ENCODE assay signal across 8 mouse cellular contexts in the genomic region with DNA sequence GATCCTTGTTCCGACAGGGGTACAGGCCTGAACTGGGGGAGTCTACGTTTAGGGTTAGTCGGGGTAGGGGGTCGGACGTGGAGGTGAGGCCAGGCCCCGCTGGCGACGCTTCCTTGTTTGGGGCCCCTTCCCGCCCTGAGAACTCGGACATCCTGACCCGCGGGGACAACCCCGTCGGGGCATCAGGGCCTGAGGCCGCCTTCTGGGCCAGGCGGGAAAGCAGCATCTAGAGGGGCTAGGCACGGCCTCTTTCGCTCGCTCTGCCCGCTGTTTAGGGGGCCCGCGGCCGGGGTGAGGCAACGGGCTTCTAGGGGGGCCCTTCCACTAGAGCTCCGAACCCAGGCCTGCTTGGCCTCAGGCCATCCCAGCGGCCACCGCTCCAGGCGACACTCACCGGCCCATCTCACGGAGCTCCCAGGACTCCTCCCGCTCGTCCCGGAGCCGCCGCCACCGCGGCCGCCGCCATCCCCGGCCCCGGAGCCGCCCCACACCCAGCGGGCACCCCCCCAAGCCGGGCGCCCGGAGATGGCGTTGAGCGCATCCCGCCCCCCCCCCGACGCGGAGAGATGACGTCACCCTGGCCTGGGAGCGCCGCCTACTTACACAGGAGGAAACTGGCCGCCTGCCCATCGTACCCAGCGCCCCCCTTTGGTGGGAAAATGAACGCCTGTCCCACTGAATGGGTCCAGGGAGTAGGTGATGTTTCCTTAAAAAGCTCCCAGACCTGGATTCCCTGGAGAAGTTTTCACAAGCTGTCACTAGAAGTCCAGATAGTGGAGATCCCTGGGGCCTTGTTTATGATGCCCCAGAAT. TPM values are rescaled to one million over a fixed set of nuclear protein-coding genes. Genes with fewer than 3 reads are reported as not detected.
A peak's percentile ranks its signal among the peaks of the same experiment; 100 is the strongest.
DNase-seq lines count a peak whose midpoint lies in the region; ATAC-seq and TF ChIP-seq lines count a peak whose summit lies in the region.

A gene (minus strand): TSS at position 503 of the 812 bp plus-strand sequence.

- no peak for TF ChIP-seq CTCF in Patski (IDR thresholded peaks at IDR 0.05)

- peaks cover 12% of the 10 kb centered on the region for H3K4me1 ChIP-seq in hindbrain, embryonic 14.5 days (replicated peaks; ENCODE audit: control insufficient read depth, insufficient read depth, low read length)

- no peak for DNase-seq in Patski (ENCODE audit: low read depth, low spot score)
- DNase-seq in cerebellum, postnatal 14 days: peak; percentile 92 to 98
- peak; percentile 80 to 82 for DNase-seq in frontal cortex, postnatal 25 days (ENCODE audit: low spot score in 2 of 2)
- DNase-seq in hindbrain, embryonic 14.5 days (ENCODE audit: low spot score): peak; percentile 84
- peak; percentile 73 to 76 for DNase-seq in layer of hippocampus, postnatal 36 days
- peak; percentile 90 for DNase-seq in lung, postnatal 36 days
- peak; percentile 93 for DNase-seq in retina, postnatal 1 day
- peak; percentile 68 to 75 for DNase-seq in urinary bladder, adult 18-20 months (ENCODE audit: low spot score in 2 of 2)

- peaks cover 22% of the 10 kb centered on the region for H3K36me3 ChIP-seq in hindbrain, embryonic 14.5 days (replicated peaks; ENCODE audit: control insufficient read depth, insufficient read depth)

- H3K9me3 ChIP-seq in hindbrain, embryonic 14.5 days (ENCODE audit: control insufficient read depth, low read length): no peaks in the 10 kb centered on the region

- POLR2A ChIA-PET in Patski (lab: Charles Lee): interaction anchor here (0.6 to 1.3 kb wide), 7 partner anchors 9 to 73 kb away, joined by 3 to 9 read pairs (median 6); a partner anchor contains a TSS

- H3K9ac ChIP-seq in hindbrain, embryonic 14.5 days: peak within 1 kb of the TSS; percentile 85

- peak within 1 kb of the TSS; percentile 67 for H3K4me2 ChIP-seq in hindbrain, embryonic 14.5 days (replicated peaks)

- in situ Hi-C loops in Patski (cut with MboI; ENCODE audit: low pct_unique_long_range_greater_than_20kb): no loop called here

- no peaks in the 10 kb centered on the region for H3K27me3 ChIP-seq in Patski
- no peaks in the 10 kb centered on the region for H3K27me3 ChIP-seq in hindbrain, embryonic 14.5 days (ENCODE audit: control insufficient read depth, insufficient read depth, low read length)

- peak; percentile 58 for ATAC-seq in Patski
- ATAC-seq in hindbrain, embryonic 14.5 days (ENCODE audit: low FRiP score): peak; percentile 84

- H3K4me3 ChIP-seq in hindbrain, embryonic 14.5 days (replicated peaks; ENCODE audit: low read length): peak within 1 kb of the TSS; percentile 99

- CTCF ChIA-PET in Patski (lab: Charles Lee): interaction anchor here (0.8 to 4.9 kb wide), 7 partner anchors 9 to 70 kb away, joined by 3 to 25 read pairs (median 6); no protein-coding TSS in a partner anchor

- WGBS in hindbrain, embryonic 14.5 days: under 1% methylated on average over 54 of the region's 59 CpGs

- peak within 1 kb of the TSS; percentile 72 for H3K27ac ChIP-seq in hindbrain, embryonic 14.5 days

RNA-seq across cellular contexts. Expression of the gene that starts here (rescaled TPM):
- polyA plus RNA-seq in Patski (2021): 40.5 TPM
- polyA plus RNA-seq in hindbrain, embryonic 14.5 days (2014; fragmentation: Nextera tagmentation; extraction: Ambion mirVana): 4.6 TPM in 2 replicates
- total RNA-seq in layer of hippocampus, postnatal 36 days (2021): 10 to 100 TPM; 37.4 to 40.3 TPM
